Mouse (Mus musculus): Measurements from ENCODE around the gene Tmem262. TPM values are rescaled to one million over a fixed set of nuclear protein-coding genes. Genes with fewer than 3 reads are reported as not detected.

The Tmem262 gene
- polyA plus RNA-seq, 1 experiment from 2014 or later = not detected

DNA sequence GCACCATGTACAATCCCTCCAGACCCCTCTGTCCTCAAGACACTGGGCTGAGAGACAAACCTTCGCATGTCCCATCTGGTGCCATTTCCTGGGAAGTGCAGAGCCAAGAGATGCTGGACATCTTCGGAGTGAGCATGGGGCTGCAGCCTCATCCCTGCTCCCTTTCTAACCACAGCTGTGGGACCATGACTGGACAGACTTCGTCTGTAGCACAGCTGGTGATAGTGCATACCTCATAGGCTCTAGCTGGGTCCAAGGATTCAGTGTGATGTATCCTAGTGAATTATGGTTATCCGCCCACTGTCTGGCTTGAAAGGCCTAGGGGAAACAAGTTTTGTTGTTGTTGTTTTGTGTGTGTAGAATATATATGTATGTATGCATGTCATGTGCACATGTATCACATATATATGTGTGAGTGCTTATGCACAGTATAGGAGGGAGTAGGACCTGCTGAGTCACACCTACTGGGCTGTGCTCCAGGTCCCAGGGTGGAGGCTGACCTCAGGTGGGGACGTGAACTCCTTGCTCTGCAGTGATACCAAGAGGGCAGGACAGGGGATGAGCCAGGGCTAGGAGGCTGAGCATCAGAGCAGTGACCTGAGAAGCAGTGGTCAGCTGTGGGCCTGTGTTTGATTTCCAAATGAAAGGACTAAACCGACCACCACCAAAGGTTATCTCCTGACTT, 22.5 kb downstream of the Tmem262 start:
- Histone ChIP-seq H3K9me3 (ENCODE audit: control insufficient read depth, low read length) (no peaks in the 10 kb centered on the region), H3K36me3 (ENCODE audit: control insufficient read depth, insufficient read depth, low read length) (0 out of 2 replicates have a peak, but pooled peaks cover 3% of the 10 kb centered on the region), H3K9ac (ENCODE audit: low read depth, low read length) (no peak overlapping the region), H3K4me2 (no peak overlapping the region), H3K4me1 (replicated peaks; ENCODE audit: control insufficient read depth, insufficient read depth, low read length) (peaks cover 21% of the 10 kb centered on the region), H3K27me3 (replicated peaks; ENCODE audit: control insufficient read depth, insufficient read depth, low read length) (no peaks in the 10 kb centered on the region), H3K27ac (ENCODE audit: low read depth, low read length) (no peak overlapping the region), H3K4me3 (ENCODE audit: low read depth, low read length) (no peak overlapping the region)
- 77% methylated on average over 6 of the region's 6 CpGs for WGBS
- no peak for DNase-seq (ENCODE audit: low spot score)
- peak; percentile 67 for ATAC-seq (replicated peaks; ENCODE audit: low FRiP score)

DNA sequence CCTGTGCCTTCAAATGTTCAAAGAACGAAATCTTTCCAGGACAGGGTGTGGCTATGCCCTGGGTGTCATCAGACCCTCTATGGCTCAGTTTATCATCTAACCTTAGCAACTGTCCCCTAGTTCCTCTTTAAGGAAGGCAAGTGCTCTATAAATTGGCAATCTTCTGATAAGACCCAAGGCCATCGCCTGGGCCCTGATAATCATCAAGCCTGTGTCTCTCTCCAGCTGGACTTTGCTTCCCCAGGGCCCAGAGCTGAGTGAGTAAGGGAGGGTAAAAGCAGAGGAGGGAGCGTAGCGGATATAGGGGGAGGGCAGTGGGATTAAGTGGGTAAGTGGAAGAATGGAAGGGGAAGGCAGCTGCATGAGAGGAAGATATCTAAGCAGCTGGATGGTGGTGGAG, 24.6 kb downstream of the Tmem262 start:
- ATAC-seq (replicated peaks; ENCODE audit: low FRiP score) = peak; percentile 29; the same call in 1 of the 2 replicates

DNA sequence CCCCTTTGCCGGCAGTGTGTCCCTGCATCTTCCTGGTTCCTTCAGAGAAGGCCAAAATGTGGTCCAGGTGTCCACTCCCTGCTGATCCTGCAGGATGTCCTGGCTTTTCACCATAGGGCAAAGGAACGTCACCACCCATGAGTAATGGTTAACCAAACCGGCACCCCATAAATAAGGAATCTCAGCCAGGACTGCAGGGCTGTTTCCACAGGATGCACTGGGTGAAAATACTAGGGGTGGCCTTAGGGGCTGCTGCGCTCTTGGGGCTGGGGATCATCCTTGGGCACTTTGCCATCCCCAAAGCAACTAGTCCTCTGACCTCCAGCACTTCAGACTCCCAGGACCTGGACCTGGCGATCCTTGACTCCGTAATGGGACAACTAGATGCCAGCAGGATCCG, 25.8 kb downstream of the Tmem262 start, which contains the start of gene Naaladl1:
Naaladl1 (plus strand) TSS at position 197 of the 400 bp plus-strand sequence.
- Histone ChIP-seq H3K36me3 (ENCODE audit: control insufficient read depth, insufficient read depth, low read length) (no peaks in the 10 kb centered on the region), H3K4me2 (peak within 1 kb of the TSS; percentile 26; the same call in 1 of the 2 replicates), H3K9ac (ENCODE audit: low read depth, low read length) (0 out of 2 replicates have a peak within 1 kb of the TSS, but pooled peaks have one; percentile 23), H3K27ac (ENCODE audit: low read depth, low read length) (no peak within 1 kb of the TSS; the same call in 1 of the 2 replicates), H3K4me1 (replicated peaks; ENCODE audit: control insufficient read depth, insufficient read depth, low read length) (peaks cover 18% of the 10 kb centered on the region), H3K27me3 (replicated peaks; ENCODE audit: control insufficient read depth, insufficient read depth, low read length) (no peaks in the 10 kb centered on the region), H3K9me3 (ENCODE audit: control insufficient read depth, low read length) (no peaks in the 10 kb centered on the region), H3K4me3 (ENCODE audit: low read depth, low read length) (no peak within 1 kb of the TSS)
- DNase-seq (ENCODE audit: low spot score) = no peak
- 83% methylated on average over 7 of the region's 7 CpGs for WGBS
- no peak for ATAC-seq (replicated peaks; ENCODE audit: low FRiP score)

More for the DNA sequence above, 24.6 kb downstream of the Tmem262 start:
- no peaks in the 10 kb centered on the region for H3K27me3 ChIP-seq (replicated peaks; ENCODE audit: control insufficient read depth, insufficient read depth, low read length)
- H3K4me2 ChIP-seq = peak overlapping the region; percentile 26; the same call in 1 of the 2 replicates
- H3K36me3 ChIP-seq (ENCODE audit: control insufficient read depth, insufficient read depth, low read length) = 0 out of 2 replicates have a peak, but pooled peaks cover 3% of the 10 kb centered on the region
- H3K4me3 ChIP-seq (ENCODE audit: low read depth, low read length) = no peak overlapping the region
- no peak overlapping the region; the same call in 1 of the 2 replicates for H3K9ac ChIP-seq (ENCODE audit: low read depth, low read length)
- H3K27ac ChIP-seq (ENCODE audit: low read depth, low read length) = no peak overlapping the region; the same call in 1 of the 2 replicates
- H3K9me3 ChIP-seq (ENCODE audit: control insufficient read depth, low read length) = no peaks in the 10 kb centered on the region
- WGBS = 37% methylated on average over 4 of the region's 4 CpGs
- peaks cover 19% of the 10 kb centered on the region for H3K4me1 ChIP-seq (replicated peaks; ENCODE audit: control insufficient read depth, insufficient read depth, low read length)
- no peak for DNase-seq (ENCODE audit: low spot score)

DNA sequence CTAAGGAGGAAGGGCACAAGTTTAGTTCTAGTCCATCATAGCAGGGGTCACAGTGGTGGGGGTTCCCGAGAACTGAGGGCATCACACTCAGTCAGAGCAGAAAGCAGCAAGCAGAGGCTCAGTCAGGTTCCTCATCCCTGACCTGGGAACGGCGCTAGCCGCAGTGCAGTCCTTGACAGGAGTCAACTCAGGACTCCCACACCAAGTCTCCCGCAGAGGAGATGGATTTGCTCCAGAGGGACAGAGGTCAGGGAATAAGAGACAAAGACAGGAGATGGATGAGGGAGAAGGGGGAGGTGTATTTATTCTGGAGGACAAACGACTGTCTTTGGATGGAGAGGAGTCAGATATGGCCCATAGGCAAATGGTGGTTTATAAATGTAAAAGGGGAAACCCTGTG, 33.3 kb downstream of the Tmem262 start:
- H3K9me3 ChIP-seq (ENCODE audit: control insufficient read depth, low read length) = no peaks in the 10 kb centered on the region
- no peak overlapping the region for H3K4me2 ChIP-seq
- 66% methylated on average over 6 of the region's 6 CpGs for WGBS
- H3K9ac ChIP-seq (ENCODE audit: low read depth, low read length) = no peak overlapping the region
- DNase-seq (ENCODE audit: low spot score) (no peak), ATAC-seq (replicated peaks; ENCODE audit: low FRiP score) (no peak)
- no peaks in the 10 kb centered on the region for H3K27me3 ChIP-seq (replicated peaks; ENCODE audit: control insufficient read depth, insufficient read depth, low read length)
- H3K4me3 ChIP-seq (ENCODE audit: low read depth, low read length) = no peak overlapping the region
- no peak overlapping the region for H3K27ac ChIP-seq (ENCODE audit: low read depth, low read length)
- H3K4me1 ChIP-seq (replicated peaks; ENCODE audit: control insufficient read depth, insufficient read depth, low read length) = peaks cover 7% of the 10 kb centered on the region
- H3K36me3 ChIP-seq (ENCODE audit: control insufficient read depth, insufficient read depth, low read length) = peaks cover 14% of the 10 kb centered on the region; the same call in 1 of the 2 replicates

DNA sequence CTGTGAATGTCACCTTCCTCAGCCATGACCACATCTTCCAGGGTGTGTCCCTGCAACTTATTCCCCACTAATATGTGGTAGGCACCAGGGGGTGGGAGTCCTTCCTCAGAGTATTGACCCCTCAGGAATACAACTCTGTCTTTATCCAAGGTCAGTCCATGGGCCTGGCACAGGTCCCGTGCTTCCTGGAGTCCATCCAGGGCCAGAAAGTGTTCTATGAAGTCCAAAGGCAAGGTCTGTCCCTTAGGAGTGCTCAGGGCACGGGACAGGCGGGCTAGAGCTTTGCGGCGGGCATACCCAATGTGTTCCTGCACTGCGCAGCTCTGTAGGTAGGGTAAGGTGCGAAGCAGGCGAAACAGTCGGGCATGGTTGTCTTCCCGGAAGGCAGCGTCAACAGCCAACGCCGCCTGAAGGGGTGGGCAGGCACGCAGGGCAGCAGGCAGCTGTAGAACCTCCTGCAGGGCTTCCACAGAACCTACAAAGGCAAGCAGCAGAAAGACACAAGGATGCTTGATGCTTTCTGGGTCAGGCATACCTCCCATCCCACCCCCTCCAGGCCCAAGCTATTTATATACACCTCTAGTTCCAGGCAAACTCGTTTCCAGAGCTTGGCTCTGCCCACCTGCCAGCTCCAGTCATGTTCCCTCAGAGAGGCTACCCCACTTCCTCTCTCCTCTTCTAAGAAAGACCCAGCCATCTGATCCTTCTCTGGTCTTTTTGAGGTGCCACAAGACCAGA, 36.4 kb downstream of the Tmem262 start:
- WGBS = 91% methylated on average over 15 of the region's 15 CpGs
- peak overlapping the region; percentile 93 for H3K9ac ChIP-seq (ENCODE audit: low read depth, low read length)
- H3K4me3 ChIP-seq (ENCODE audit: low read depth, low read length) = peak overlapping the region; percentile 82
- peak overlapping the region; percentile 85 for H3K4me2 ChIP-seq
- ATAC-seq (replicated peaks; ENCODE audit: low FRiP score) (no peak), DNase-seq (ENCODE audit: low spot score) (no peak)
- H3K27ac ChIP-seq (ENCODE audit: low read depth, low read length) = no peak overlapping the region
- H3K9me3 ChIP-seq (ENCODE audit: control insufficient read depth, low read length) = no peaks in the 10 kb centered on the region
- no peaks in the 10 kb centered on the region for H3K27me3 ChIP-seq (replicated peaks; ENCODE audit: control insufficient read depth, insufficient read depth, low read length)
- H3K4me1 ChIP-seq (replicated peaks; ENCODE audit: control insufficient read depth, insufficient read depth, low read length) = peaks cover 10% of the 10 kb centered on the region
- H3K36me3 ChIP-seq (ENCODE audit: control insufficient read depth, insufficient read depth, low read length) = peaks cover 14% of the 10 kb centered on the region; the same call in 1 of the 2 replicates

DNA sequence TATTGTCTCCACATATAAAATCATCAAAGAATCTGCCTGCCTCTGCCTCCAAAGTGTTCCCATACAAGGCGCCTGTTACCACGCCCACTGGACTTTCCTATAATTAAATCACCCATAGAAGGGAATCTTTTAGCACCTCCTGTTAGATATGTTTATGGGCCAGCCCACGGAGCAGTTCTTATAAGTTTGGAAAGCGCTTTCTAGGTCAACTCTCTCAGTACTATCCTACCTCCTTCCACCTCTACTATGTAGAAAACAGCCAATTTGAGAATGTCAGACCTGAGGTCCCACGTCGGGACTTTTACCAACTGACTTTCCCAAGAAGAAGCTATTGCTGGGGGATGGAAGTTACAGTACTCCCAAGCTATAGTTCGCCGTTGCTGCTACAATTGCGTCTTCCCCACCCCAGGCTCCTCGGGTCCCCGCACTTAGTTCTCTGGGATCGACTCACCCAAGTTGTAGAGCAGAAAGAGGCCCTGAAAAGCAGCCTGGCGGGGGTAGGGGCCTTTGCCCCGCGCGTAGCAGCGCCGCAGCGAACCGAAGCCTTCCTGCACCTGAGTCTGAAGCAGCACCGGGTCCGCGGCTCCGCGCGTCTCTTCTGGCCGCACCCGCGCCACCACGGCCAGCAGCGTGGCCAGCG, 37.6 kb downstream of the Tmem262 start:
- H3K4me1 ChIP-seq (replicated peaks; ENCODE audit: control insufficient read depth, insufficient read depth, low read length) = peaks cover 10% of the 10 kb centered on the region
- peaks cover 14% of the 10 kb centered on the region; the same call in 1 of the 2 replicates for H3K36me3 ChIP-seq (ENCODE audit: control insufficient read depth, insufficient read depth, low read length)
- peak overlapping the region; percentile 98 for H3K27ac ChIP-seq (ENCODE audit: low read depth, low read length)
- peak overlapping the region; percentile 82 for H3K4me3 ChIP-seq (ENCODE audit: low read depth, low read length)
- DNase-seq (ENCODE audit: low spot score) (no peak), ATAC-seq (replicated peaks; ENCODE audit: low FRiP score) (no peak)
- WGBS = 4% methylated on average over 32 of the region's 32 CpGs
- H3K9me3 ChIP-seq (ENCODE audit: control insufficient read depth, low read length) = no peaks in the 10 kb centered on the region
- no peaks in the 10 kb centered on the region for H3K27me3 ChIP-seq (replicated peaks; ENCODE audit: control insufficient read depth, insufficient read depth, low read length)
- H3K4me2 ChIP-seq = peak overlapping the region; percentile 85
- H3K9ac ChIP-seq (ENCODE audit: low read depth, low read length) = peak overlapping the region; percentile 93

DNA sequence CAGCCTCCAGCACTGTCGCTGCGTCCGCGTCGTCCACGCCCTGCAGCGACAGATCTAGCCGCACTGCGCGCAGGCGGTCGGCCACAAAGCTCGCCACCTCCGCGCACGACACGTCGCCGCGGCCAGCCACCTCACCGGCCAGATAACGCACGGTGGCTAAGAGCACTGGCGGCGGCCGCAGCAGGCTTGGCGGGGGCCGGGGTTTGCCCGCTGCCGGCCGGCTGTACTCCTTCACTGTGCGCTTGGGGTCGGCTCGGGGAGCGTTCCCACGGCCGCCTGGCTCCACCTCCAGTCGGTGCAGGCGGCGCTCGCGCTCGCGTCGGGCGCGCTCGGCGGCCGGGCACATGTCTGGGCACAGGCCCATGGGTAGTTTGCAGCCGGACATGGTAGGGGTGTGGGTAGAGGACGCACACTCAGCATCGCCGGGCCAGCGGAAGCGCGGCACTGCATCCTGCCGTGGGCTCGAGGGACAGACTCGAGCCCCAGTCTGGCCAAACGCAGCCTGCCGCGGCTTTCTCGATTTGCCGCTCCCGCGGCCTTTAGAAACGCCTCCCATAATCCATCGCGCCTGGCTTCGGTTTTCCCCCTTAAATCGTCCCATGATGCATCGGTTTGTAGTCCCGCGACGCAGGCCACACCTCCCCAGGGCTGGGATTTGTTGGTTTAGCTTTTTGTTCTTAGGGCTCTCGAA, 38.3 kb downstream of the Tmem262 start, which contains the start of gene Sac3d1:
Sac3d1 (minus strand) TSS at position 665 of the 691 bp plus-strand sequence.
- Histone ChIP-seq H3K4me3 (ENCODE audit: low read depth, low read length) (peak within 1 kb of the TSS; percentile 82), H3K9ac (ENCODE audit: low read depth, low read length) (peak within 1 kb of the TSS; percentile 93), H3K4me1 (replicated peaks; ENCODE audit: control insufficient read depth, insufficient read depth, low read length) (peaks cover 10% of the 10 kb centered on the region), H3K36me3 (ENCODE audit: control insufficient read depth, insufficient read depth, low read length) (peaks cover 14% of the 10 kb centered on the region; the same call in 1 of the 2 replicates), H3K27ac (ENCODE audit: low read depth, low read length) (peak within 1 kb of the TSS; percentile 98), H3K4me2 (peak within 1 kb of the TSS; percentile 85), H3K9me3 (ENCODE audit: control insufficient read depth, low read length) (no peaks in the 10 kb centered on the region), H3K27me3 (replicated peaks; ENCODE audit: control insufficient read depth, insufficient read depth, low read length) (no peaks in the 10 kb centered on the region)
- DNase-seq (ENCODE audit: low spot score) (peak; percentile 87), ATAC-seq (replicated peaks; ENCODE audit: low FRiP score) (peak; percentile 83)
- WGBS = under 1% methylated on average over 77 of the region's 77 CpGs
